Mouse (Mus musculus): ENCODE measurements around the gene Enox1.

The Enox1 gene

DNA sequence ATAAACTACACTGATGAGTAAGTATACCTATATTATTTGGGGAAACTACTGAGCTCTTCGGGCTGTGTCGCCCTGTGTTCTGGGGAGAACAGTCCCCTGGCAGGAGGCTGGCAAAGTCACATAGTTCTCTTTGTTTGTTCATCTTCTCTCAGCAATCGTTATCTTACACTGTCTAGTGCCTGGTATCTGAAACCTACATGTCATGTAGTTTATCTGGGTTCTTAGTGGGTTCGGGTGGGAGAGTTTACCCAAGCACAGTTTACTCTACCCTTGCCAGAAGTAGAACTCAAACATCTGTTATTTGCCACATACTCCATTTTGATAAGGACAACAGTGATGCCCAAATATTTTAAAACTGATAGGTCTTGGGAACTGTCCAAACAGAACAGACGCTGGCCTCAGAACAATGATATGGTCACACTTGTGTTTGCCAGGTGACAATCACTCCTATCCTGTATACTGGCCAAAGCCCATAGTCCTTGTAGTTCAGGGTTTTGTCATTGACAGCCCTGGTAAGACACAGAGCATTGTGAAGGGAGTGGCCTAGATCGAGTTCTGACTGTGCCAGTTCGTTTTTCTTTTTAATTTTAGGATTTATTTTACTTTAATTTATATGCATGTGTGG lies 401.0 kb downstream of the Enox1 start:
- DNase-seq (ENCODE audit: extremely low read depth, low read depth, low spot score) = no peak

GRCm38 (mm10) chr14:77558910-77559309 lies 402.3 kb downstream of the Enox1 start:
- no peak for DNase-seq (ENCODE audit: extremely low read depth, low read depth, low spot score)

GRCm38 (mm10) chr14:77559792-77560191 lies 403.2 kb downstream of the Enox1 start:
- no peak for DNase-seq (ENCODE audit: extremely low read depth, low read depth, low spot score)

- no peak for DNase-seq (ENCODE audit: extremely low read depth, low read depth, low spot score)
Measured at GRCm38 (mm10) chr14:77561808-77562583, 405.4 kb downstream of the Enox1 start.

GRCm38 (mm10) chr14:77563922-77564321 lies 407.4 kb downstream of the Enox1 start:
- DNase-seq (ENCODE audit: extremely low read depth, low read depth, low spot score) = no peak

DNA sequence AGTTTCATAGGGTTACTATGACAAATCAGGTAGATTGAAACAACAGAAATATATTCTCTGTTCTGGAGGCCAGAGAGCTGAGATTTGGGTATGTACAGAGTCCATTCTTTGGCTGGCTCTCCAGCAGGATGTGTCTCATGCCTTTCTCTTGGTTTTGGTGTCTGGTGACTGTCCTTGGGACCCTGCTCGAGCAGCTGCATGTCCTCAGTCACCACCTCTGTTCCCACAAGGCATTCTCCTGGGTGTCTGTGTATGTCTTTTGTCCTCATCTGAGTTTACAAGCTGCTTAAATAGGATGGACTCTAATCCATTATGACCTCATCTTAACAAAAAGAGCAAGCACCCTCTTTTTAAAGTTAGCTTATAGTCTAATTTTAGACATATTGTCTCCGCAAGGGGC lies 410.6 kb downstream of the Enox1 start:
- no peak for DNase-seq (ENCODE audit: extremely low read depth, low read depth, low spot score)

GRCm38 (mm10) chr14:77574436-77574835 lies 417.9 kb downstream of the Enox1 start:
- DNase-seq (ENCODE audit: extremely low read depth, low read depth, low spot score) = no peak

GRCm38 (mm10) chr14:77576411-77576810 lies 419.8 kb downstream of the Enox1 start:
- DNase-seq (ENCODE audit: extremely low read depth, low read depth, low spot score) = no peak

DNA sequence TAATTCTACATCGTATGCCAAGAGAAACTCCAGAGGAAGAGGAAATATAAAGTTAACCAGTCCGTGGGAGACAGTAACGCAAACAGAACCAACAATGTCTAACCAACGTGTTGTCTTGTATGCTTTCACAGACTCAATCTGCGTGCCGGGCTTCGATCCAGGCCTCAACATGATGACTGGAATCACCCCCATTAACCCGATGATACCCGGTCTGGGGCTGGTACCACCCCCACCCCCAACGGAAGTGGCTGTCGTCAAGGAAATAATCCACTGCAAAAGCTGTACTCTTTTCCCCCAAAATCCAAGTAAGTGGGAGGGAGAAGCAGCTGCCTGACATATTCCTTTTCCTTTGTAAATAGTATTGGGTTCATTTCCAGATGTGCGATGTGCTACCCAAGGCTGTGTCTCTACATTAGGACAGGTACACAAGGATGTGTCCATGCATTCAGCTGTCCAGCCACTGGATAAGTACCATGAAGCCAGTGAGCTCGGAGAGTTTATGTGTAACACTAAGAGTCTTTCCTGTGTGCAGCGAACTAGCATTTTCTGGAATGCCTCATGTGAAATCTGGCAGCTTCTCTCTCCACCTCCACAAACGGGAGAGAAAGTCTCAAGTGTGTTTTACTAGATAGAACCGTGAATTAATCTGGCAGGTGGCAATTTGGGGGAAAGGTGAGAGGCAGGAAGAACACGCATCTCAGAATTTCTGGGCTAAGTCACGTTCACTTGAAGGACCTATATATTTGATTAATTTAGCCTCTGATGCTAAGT lies 421.1 kb downstream of the Enox1 start:
- DNase-seq (ENCODE audit: extremely low read depth, low read depth, low spot score) = no peak

GRCm38 (mm10) chr14:77578355-77578754 lies 421.8 kb downstream of the Enox1 start:
- DNase-seq (ENCODE audit: extremely low read depth, low read depth, low spot score) = no peak

- no peak for DNase-seq (ENCODE audit: extremely low read depth, low read depth, low spot score)
Measured at GRCm38 (mm10) chr14:77580106-77580936, 423.8 kb downstream of the Enox1 start.

- no peak for DNase-seq (ENCODE audit: extremely low read depth, low read depth, low spot score)
Measured at GRCm38 (mm10) chr14:77580937-77581270, 424.3 kb downstream of the Enox1 start.

- DNase-seq (ENCODE audit: extremely low read depth, low read depth, low spot score) = no peak
Measured at GRCm38 (mm10) chr14:77581616-77582015, 425.1 kb downstream of the Enox1 start.

- DNase-seq (ENCODE audit: extremely low read depth, low read depth, low spot score) = no peak
Measured at GRCm38 (mm10) chr14:77584426-77584825, 427.9 kb downstream of the Enox1 start.

DNA sequence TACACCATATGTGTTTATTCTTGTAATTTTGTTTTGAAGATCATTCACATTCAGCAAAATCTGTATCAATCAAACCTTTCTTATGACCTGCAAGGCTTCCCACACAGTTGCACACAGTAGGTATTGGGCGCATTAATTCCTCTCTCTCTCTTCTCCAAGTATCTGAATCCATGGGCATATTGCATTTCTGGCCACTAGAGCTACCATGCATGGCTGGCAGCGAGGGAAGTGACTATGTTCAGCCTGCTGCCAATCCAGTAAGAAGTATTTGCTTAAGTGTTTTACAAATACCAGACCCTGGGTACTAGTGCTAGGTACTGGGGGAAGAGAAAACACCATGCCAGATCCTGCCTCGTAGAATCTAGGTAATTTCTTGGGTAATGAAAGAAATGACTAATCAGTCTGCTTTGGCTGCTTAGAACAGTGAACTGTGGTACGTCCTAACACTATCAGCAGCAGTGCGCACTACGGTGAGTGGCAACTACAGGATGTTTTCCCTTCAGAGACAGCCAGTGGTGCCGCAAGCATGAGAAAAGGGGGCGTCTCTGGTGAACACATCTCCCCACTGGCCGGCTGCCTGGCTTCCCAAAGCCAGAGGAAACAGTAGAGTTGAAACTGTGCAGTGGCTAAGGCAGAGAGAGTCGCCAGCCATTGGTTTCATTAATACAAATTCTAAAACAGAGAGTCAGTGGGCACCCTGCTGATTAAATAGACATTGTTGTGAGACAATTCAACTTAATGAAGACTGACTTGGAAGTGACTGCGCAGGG lies 428.7 kb downstream of the Enox1 start:
- DNase-seq (ENCODE audit: extremely low read depth, low read depth, low spot score) = no peak

DNA sequence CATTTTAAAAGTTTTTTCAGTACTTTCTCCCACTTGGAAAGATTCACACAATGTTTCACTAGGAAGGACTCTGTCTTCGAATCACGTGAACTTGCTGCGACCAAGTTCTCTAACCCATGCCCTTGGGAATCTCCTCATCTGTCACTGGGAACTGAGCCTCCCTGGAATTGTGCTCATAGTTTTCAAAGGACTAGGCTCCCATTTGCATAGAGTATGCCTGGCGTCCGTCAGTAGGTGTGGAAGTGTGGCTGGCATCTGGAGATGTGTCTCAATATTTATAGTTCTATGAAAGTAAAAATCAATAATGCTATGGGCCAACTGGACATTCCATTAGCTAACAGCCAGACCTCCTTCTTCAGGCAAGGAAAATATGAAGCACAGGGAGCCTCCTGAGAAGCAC lies 429.5 kb downstream of the Enox1 start:
- DNase-seq (ENCODE audit: extremely low read depth, low read depth, low spot score) = no peak

GRCm38 (mm10) chr14:77587182-77587581 lies 430.6 kb downstream of the Enox1 start:
- DNase-seq (ENCODE audit: extremely low read depth, low read depth, low spot score) = no peak

DNA sequence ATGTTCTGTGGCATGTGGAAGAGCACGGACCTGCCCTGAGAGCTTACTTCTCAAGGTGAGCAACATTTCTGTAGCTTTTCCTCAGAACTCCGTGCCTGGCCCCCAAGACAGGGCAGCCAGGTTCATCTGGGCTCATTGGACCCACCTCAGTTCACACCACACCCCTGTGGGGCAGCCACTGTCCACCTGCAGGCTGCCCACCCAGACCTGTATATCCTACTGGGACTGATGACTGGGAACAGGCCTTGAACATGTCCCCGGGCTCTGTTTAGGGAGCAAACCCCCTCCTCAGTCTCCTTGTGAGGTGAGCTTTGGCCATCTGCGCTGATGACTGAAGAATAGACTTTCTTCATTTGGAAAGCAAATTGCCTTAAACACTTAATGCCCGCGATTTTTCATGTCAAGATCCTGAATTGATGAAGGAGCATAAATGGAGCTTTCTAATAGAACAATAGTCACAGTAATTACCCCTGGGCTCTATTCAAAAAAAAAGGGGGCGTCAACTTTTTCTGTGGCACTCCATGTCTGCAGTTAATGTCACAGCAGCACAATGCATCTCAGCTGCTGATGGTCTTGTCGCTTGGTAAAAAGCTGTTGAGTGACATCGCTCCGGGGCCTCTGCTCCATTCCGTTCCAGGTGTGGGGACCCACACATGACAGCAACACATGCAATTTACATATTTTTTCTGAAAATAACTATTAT lies 436.7 kb downstream of the Enox1 start:
- DNase-seq (ENCODE audit: extremely low read depth, low read depth, low spot score) = no peak

- DNase-seq (ENCODE audit: extremely low read depth, low read depth, low spot score) = no peak
Measured at GRCm38 (mm10) chr14:77596216-77597175, 439.9 kb downstream of the Enox1 start.

All from fat pad, adult 2 months (tissue).